Mouse (Mus musculus): ENCODE data around the gene Ddx3x. TPM values are rescaled to one million over a fixed set of nuclear protein-coding genes. Genes with fewer than 3 reads are reported as not detected.
"Not testable (repeated sequence)": the region's sequence is repeated elsewhere in the genome, so short reads cannot be mapped to it uniquely, and the experiment has no call there.

Ddx3x gene
- total RNA-seq, 2 experiments from 2014 or later: 276 to 511 TPM

DNA sequence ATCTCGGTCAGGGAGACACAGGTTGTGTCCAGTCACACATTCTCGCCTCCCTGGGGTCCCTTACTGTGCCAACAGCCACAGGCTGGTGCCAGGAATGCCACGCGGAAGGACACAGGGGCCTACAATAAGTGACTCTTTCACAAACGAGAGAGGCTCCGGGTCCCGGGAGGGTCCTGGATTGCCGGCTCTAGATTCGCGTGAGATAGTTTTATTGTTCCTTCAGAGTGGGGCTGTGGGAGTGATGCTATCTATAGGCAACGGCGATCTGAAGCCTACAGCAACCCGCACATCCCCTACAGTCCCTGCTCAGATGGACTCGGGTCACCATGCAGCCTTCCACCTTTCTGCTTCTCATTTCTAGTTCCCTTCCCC, 747 bp upstream of the Ddx3x start:
- peak in 1 of 2 experiments; percentile 33 for DNase-seq (ENCODE audit: low spot score in 2 of 2)

DNA sequence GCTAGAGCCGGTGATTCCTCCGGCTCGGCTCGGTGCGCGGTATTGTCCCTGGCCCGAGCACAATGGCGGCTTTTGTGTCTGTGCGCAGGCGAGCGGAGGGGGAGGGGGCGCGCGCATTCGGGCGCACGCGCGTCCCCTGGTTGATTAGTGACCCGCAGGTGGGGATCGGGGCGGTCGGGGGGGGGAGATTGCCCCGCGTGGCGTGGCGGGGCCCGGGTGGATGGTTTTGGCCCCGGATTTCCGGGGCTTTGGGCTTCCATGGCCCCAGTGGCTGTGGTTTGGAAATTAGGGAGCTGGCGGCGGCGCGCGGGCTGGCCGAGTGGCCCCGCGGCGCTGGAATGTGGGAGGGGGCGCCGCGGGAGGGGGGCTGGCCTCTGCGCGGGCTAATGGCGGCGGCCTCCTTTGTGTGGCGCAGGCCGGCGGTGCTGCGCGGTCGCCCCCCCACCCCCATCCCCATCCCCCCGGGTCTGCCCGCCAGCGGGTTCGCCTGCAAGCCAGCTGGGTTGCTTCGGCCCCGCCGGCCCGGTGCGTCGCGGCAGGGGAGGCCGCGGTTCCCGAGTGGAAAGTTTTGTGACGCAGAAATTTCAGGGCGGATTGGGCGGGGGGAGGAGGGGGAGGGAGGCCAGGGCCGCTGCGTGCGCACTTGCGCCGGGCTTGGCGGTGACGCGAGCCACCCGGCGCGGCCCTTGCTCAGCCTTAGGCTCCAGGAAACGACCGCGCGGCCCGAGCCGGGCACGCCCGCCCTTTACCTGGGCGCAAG, 739 bp downstream of the Ddx3x start:
- DNase-seq (ENCODE audit: low spot score in 2 of 2): peak; percentile 54 to 78

DNA sequence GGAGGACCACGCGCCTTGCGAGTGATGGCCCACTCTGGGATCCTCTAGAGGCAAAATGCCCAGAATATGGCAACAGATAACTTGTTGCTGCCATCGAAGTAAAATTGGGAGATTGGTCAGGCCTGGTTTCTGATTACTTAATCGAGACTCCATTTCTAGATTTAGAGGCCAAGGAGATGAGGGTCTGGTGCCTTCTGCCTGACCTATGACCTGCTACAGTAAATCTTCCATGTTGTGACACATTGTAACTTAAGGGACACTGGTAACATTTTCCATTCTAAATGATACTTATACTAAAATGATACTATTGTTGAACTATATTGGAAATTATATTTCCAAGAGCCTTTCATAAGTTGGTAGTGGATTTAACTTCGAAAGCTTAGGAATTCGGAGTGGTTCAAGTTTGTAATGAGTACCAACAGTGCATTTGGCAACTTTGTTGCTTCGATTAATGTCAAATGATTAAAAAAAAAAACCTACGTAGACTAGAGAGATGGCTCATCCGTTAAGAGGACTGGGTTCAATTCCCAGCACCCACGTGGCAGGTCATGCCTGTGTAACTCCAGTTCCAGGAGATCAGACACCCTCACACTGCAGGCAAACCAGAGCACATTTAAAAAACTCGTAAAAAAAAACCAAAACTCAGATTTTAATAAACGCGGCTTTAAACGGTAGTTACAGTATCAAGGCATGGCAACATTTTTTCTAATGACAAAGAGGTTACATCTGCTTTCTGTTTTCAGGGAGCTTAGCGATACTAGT, 1.5 kb downstream of the Ddx3x start:
- DNase-seq (ENCODE audit: low spot score in 2 of 2): no peak

DNA sequence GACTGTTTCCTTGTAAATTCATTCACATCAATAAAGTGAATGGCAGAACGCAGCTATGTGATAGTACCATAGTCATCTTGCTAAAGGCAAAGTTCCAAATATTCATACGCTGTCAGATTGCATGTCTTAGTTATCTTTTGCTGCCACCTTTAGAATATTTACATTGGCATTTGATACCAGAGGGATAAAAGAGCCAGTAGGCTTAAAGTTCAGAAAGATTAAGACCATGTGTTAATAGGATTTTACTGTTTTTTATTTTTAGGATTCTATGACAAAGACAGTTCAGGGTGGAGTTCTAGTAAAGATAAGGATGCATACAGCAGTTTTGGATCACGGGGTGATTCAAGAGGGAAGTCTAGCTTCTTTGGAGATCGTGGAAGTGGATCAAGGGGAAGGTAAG, 5.0 kb downstream of the Ddx3x start:
- DNase-seq (ENCODE audit: low spot score in 2 of 2): no peak

DNA sequence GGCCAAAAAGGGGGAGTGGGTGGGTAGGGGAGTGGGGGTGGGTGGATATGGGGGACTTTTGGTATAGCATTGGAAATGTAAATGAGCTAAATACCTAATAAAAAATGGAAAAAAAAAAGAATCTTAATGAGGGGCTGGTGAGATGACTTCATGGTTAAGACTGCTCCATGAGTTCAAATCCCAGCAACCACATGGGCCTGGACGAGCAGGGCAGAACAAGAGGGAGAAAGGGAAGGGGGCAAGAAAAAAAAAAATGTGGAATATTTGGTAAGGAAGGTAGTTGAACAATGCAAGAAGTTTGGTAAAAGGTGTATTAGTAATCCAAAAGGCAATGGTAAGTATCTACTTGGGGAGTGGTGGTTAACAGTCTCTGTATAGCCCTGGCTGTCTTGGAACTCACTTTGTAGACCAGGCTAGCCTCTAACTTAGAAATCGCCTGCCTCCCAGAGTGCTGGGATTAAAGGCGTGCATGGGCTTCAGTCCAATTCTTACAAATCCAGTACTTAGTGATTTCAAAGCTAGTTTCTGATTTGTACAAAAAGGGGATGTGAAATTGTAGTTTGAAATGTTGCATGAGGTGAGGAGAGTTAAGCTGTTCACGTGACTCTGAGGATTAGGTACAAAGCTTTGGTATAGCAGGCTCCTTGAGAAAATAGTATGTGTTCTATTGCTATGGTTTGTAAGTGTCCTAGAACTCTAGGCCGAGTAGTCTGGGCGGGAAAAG, 13.9 kb downstream of the Ddx3x start:
- DNase-seq (ENCODE audit: low spot score in 2 of 2): no peak

DNA sequence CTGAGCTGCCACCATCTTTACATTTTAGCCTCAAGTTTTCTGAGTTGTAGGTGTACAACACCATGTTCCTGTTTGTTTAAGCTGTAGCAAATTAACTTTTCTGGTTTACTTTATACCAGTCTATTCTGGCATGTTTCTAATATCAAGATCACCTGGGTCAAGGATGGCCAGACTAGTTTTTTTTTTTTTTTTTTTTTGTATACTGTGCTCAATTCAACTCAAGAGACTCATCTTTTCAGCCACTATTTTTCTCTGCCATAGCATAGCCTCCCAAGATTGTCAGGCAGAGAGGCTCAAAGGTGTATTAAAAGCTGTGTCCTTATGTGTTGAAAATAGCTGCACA, 14.4 kb downstream of the Ddx3x start:
- no peak for DNase-seq (ENCODE audit: low spot score in 2 of 2)

DNA sequence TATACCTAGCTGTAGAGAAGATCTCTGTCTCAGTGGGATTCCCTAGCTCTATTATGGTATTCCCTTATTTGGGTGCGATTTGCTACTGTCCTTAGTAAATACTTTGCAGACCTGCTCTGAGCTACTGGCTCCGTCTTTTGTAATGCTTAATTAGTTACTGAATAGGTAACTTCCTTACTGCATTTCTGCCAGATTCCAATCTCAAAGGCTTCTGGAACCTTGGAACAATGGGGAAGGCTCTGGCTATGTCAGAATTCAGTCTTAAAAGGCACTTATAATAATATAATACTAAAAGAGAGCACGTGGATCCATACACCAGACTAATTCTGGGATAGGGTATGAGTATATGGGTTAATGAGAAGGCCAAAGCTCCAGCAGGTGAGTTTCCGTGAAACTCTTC, 15.5 kb downstream of the Ddx3x start:
- DNase-seq (ENCODE audit: low spot score in 2 of 2): not testable (repeated sequence)

DNA sequence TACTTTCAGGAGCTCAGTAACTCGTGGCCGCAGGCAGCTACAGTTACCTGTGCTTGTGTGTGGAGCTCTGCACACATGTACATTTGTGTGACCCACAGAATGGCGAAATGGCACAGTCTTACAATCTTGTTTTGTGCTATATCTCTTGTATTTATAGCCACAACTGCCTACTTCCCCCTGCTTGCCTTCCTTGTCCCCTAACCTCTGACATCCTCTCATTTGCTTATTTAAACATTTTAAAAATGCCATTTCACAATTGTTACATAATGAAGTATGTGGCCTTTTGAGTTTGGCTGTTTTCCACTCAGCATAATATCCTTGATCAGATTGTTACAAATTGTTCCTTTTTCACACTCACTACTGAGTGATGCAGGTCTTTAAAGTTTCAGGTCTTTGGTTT, 25.4 kb downstream of the Ddx3x start:
- DNase-seq (ENCODE audit: low spot score in 2 of 2): no peak

DNA sequence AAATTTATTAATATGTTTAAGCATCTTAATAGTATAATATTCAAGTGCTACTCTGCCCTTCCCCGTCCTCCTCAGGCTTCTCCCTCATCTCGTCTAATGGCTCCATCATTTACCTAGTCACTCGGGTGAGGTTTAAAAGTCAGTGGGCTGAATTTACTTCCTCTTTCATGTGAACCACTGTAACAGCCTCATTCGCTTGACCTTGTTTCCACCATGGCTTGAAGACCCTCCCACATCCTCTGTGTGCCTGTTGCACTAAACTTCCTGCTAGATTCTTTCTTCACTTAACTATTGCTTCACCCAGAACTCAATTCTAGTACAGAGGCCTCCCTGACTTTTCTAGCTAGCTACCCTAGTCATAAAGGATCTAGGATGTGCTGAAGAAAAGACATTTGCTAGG, 30.6 kb downstream of the Ddx3x start:
- no peak for DNase-seq (ENCODE audit: low spot score in 2 of 2)

DNA sequence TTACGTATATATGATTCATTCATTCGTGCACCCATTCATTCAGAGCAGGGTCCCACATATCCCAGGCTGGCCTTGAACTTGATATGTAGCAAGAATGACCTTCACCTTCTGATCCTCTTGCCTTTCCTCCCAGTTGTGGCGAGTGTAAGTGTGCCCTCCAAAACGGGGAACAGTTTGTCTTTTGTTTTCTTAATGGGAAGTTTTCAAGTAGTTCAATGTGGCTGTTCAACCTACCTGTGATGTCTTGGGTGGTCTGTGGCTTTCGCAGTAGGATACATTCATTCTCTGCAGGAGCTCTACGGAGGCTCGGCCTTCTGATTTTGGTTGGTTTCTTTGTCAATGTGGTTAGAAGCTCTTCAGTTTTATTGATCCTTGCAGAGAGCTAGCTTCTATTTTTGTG, 48.8 kb downstream of the Ddx3x start:
- DNase-seq (ENCODE audit: low spot score in 2 of 2): no peak

Other genes starting within 250 kb of the Ddx3x start
- gene Usp9x, start 209.5 kb upstream of the Ddx3x start, total RNA-seq (2021): 100 to 1,000 TPM; 173 to 207 TPM
- under 1 TPM; 0.19 to 0.23 TPM for gene Nyx, start 185.1 kb downstream of the Ddx3x start, total RNA-seq (2021)

Data from adrenal gland, adult 18-20 months (tissue).